Mouse (Mus musculus) Patski (cell line): Measurements from ENCODE around the gene 1700001O22Rik. TPM values are rescaled to one million over a fixed set of nuclear protein-coding genes. Genes with fewer than 3 reads are reported as not detected.

Experiments used
- ATAC-seq: fragments of 100-300 bp; one replicate; pipeline ENCODE4 v1.8.0; 2021
- CTCF ChIA-PET: fragments of 350-600 bp; sonication (Branson Sonifier 250); formaldehyde crosslinking; loops from one replicate; lab custom pipeline; 2022; ENCODE audit warnings: inconsistent platforms; lab: Charles Lee
- POLR2A ChIA-PET: fragments of 350-600 bp; sonication (Branson Sonifier 250); formaldehyde crosslinking; loops from one replicate; lab custom pipeline; 2022; ENCODE audit warnings: antibody characterized with exemption, inconsistent platforms; lab: Charles Lee
- DNase-seq: peaks from one replicate; pipeline ENCODE4 v3.0.0-alpha.2; 2011; ENCODE audit warnings: low read depth, low spot score
- H3K27me3 ChIP-seq: fragments of 371-371 bp; one replicate; pipeline ENCODE4 v1.5.1; 2021
- CTCF ChIP-seq: fragments of 100-300 bp; IDR thresholded peaks from one replicate; pipeline ENCODE4 v1.5.1; 2021
- in situ Hi-C: fragments of 300-500 bp; cut with MboI; formaldehyde crosslinking; loops from 3 replicates; pipeline ENCODE4 v1.11.1; 2018; ENCODE audit warnings: low pct_unique_long_range_greater_than_20kb, mixed read lengths
- polyA plus RNA-seq: library from polyadenylated mRNA; unstranded; gene quantifications from one replicate; pipeline ENCODE4 v1.2.3, GENCODE M21; 2021

The 1700001O22Rik gene
- polyA plus RNA-seq, 1 experiment from 2014 or later, result 9.9 TPM

DNA sequence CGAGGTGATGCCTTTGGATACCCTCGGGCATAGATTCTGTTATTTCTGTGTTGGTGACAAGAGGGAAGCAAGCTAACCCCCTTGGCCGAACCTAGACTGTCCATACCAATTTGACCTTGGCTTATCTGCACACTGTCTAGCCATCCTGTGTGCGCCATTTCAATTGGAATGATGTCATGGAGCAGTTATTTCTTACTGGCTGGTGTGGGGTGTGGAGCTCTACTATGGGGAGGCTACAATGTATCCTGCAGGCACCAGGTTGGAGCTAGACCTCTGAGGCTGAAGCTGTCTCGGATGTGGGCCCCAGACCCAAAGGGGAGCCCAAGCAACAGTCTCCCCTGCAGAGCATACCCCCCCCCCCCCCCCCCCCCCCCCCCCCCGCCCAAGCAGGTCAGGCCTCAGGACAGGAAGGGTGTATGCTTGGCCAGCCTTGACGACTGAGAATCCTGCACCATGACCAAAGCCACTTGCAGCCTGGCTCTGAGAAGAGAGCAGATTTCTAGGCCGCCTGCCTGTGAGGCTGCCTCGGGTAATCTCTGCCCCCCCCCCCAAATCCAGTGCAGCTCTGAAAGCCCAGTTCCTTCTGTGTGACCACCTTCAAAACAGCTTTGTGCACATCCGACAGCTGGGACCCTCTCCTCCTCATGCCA, 31.0 kb upstream of the 1700001O22Rik start, which contains the start of gene Prrx2:
Gene Prrx2 (plus strand): TSS at position 600 of the 650 bp plus-strand sequence.
- DNase-seq (no peak), ATAC-seq (no peak)
- ChIA-PET POLR2A (interaction anchor here (0.8 kb wide), 1 partner anchor 9 kb away, joined by 3 read pairs; no protein-coding TSS in a partner anchor), CTCF (no interaction called here)
- in situ Hi-C loops, result no loop called here
- no peak for TF ChIP-seq CTCF
- H3K27me3 ChIP-seq, result no peaks in the 10 kb centered on the region

DNA sequence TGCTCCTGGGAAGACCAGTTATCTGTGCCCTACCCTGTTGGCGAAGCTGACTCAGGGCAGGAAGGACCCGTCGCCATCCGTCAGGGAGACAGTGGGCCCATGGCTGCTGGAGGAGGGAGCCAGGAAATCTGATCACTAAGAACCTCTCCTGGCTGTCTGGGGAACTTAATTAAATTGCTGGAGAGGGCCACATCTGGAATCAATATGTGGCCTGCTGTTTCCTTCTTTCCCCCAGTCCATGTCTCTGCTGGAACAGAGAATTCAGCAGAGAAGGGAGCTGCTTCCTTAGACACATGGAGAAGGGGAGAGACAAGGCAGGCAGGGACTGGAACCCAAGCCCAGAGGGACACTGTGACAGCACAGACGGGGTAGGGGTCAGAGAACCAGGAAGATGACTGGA, 30.2 kb upstream of the 1700001O22Rik start:
- no peaks in the 10 kb centered on the region for H3K27me3 ChIP-seq
- POLR2A ChIA-PET, result no interaction called here
- ATAC-seq (no peak), DNase-seq (no peak)
- no peak for TF ChIP-seq CTCF
- CTCF ChIA-PET, result no interaction called here
- in situ Hi-C loops, result no loop called here

DNA sequence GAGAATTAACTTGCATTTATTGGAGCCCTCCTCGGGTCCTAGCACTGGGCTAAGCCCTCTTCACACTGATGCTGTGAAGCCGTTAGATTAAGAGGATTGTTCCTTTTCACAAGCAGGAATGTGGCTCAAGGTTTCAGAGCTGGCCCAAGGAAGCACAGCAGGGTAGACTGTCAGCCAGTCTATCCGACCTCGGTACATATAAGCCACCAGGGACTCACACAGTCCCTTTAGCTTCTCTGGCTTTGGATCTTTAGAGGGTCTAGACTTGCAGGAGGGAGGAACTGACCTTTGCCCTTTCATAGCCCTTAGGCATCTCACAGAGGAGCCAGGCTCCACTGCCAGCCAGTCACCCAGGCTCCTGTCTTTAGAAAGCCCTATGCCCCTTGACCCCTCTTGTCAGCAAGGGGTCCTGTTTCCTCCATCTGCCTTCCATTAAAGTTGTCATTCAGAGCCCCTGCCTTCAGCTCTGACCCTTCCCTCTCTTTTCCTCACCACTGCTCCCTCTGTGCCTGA, 26.9 kb upstream of the 1700001O22Rik start, which contains the start of gene Asb6:
Gene Asb6 (minus strand): TSS at position 51 of the 513 bp plus-strand sequence.
- in situ Hi-C loops, result no loop called here
- no peak for DNase-seq

DNA sequence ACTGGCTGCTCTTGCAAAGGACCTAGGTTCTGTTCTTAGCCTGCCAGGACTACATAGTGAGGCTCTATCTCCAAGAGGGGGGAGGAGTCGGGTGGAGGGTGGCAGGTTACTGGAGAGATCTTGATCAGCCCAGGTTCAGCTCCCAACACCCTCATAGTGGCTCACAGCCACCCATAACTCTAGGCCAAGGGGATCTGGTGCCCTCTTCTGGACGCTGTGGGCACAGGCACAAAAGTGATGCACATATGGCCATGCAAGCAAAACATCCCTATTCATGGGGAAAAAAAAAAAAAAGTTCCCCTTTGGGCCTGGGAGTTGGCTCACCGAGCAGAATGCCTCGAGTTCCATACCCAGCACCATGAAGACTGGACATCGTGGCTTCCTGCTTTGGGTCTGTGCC, 25.9 kb upstream of the 1700001O22Rik start:
- CTCF ChIA-PET, result interaction anchor here (2.8 kb wide), 1 partner anchor 11 kb away, joined by 10 read pairs; no protein-coding TSS in a partner anchor
- no peak for TF ChIP-seq CTCF
- H3K27me3 ChIP-seq, result no peaks in the 10 kb centered on the region
- in situ Hi-C loops, result loop anchor here (5.0 kb wide), 2 partner anchors 58 to 103 kb away; no protein-coding TSS in a partner anchor
- ATAC-seq (no peak), DNase-seq (no peak)
- POLR2A ChIA-PET, result interaction anchor here (0.7 to 1.6 kb wide), 2 partner anchors 42 to 105 kb away, joined by 3 to 5 read pairs; no protein-coding TSS in a partner anchor

More for the DNA sequence above, 26.9 kb upstream of the 1700001O22Rik start, which contains the start of gene Asb6:
- CTCF ChIA-PET, result no interaction called here
- no peak for ATAC-seq
- no peak for TF ChIP-seq CTCF
- no peaks in the 10 kb centered on the region for H3K27me3 ChIP-seq
- POLR2A ChIA-PET, result no interaction called here

DNA sequence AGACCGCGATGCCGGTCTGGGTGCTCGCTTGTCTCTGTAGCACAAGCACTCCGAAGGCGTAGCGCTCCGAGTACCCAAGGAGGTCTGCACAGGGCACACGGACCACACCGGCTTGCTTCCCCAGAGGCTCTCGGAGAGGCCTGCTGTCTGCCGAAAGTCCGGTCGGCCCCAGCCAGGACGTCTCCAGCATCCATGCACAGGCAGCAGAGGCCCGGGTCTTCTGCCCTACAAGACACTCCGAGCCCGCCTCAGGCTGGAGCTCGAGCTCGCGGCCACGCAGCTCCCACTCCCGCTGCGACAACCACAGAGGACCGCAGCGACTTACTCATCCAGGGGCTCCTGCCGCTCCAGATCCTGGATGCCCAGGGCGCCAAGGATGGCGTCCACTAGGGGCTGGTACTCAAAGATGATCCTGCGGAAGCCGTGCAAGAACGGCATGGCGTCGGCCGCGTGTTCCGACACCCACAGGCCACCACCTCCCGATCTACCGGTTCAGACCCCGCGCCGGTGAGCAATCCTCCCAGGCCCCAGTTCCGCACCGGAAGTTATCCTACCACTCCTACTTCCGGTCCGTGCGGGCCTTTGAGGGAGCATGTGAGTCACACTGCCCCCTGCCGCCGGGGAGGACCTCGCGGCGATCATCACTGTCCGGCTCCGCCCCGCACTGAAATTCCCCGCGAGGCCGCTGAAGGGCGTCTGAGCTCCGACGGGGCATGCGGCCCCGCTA, 24.5 kb upstream of the 1700001O22Rik start:
- DNase-seq (no peak), ATAC-seq (peak; percentile 68)
- H3K27me3 ChIP-seq, result no peaks in the 10 kb centered on the region
- ChIA-PET CTCF (interaction anchor here (1.0 to 2.8 kb wide), 6 partner anchors 12 to 392 kb away, joined by 3 to 10 read pairs (median 3); partner anchors contain the start of gene Ptges), POLR2A (interaction anchor here (0.7 to 1.6 kb wide), 2 partner anchors 36 to 43 kb away, joined by 3 read pairs; no protein-coding TSS in a partner anchor)
- in situ Hi-C loops, result loop anchor here (5.0 kb wide), 2 partner anchors 59 to 104 kb away; no protein-coding TSS in a partner anchor
- TF ChIP-seq CTCF, result no peak

DNA sequence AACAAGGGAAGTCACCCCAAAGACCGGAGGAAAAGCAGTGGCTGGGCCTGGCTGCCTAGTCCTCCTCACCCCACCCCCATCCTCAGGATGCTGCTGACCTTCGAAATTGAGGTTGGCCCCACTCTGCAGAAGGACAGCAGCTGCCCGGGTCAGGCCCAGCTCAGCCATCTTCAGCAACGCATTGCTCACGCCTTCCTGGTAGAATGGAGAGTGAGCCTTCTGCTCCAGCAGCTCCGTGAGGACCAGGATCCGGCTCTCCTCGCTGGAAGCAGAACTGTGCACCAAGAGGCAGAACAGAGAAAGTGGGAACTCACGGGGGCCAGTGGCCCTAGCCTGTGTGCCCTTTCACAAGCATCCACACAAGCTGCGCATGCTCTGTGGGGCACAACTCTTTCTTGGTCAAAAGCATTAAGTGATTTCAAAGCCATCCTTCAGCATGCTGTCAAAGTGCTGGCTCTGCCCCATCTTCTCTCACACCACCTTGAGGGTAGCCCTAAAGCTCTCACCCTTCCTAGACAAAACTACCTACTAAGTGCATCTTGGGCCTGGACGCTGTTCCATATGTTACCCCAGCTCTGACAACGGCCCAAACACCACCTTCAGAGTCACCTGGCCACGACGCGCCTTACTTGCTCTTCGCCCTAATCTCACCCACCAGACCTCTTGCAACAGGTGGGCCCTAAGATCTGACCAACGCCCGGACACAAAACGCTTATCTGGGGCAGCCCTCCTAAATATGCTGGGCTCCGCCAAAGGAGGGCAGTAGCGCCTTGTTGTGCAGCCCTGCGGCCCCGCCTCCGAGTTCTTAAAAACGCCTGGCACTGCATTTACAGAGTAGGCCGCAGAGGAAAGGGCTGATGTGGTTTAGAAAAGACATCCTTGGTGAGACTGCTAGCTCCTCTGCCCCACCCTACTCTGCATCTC, 23.6 kb upstream of the 1700001O22Rik start:
- ChIA-PET POLR2A (interaction anchor here (0.7 to 1.2 kb wide), 3 partner anchors 31 to 411 kb away, joined by 3 to 4 read pairs (median 4); partner anchors contain the start of genes Crat and Ptpa), CTCF (interaction anchor here (0.6 to 2.8 kb wide), 7 partner anchors 13 to 391 kb away, joined by 3 to 10 read pairs (median 3); partner anchors contain the start of gene Ptges)
- no peak for TF ChIP-seq CTCF
- ATAC-seq (no peak), DNase-seq (no peak)
- in situ Hi-C loops, result loop anchor here (5.0 kb wide), 2 partner anchors 60 to 105 kb away; no protein-coding TSS in a partner anchor
- no peaks in the 10 kb centered on the region for H3K27me3 ChIP-seq

DNA sequence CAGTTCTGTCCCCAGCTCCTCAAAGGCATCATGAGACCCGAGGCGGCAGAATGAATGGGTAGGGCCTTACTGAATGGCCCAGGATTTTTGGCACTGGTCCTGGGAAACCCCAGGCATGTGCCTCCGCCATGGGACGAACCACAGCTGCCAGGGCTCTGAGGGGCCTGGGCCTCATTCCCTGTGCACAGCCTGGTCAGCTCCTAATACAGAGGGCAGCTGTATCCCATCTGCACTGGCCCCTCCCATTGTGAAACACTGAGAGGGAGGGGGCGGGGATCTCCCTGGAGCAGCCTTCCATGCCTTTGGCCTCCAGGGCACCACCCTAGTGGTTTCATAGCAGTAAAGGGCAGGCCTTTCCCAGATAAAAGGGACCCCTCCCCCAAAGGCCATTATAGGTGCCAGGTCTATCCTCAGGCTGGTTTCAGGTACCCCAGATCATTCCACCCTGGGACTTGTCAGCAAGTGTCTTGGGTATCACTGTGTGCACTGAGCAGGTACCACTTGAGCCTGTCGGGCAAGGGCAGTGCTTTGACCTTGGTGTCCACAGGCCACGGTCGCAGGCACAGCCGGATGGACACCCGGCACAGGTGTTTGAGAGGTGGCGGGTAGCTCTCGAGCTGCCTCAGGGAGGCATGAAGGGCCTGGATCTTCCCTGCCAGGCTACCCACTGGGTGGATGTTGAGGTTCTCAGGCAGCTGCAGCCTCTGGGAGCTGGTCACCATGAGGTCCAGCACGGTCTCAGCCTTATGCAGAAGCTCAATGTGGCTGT, 20.1 kb upstream of the 1700001O22Rik start:
- no peaks in the 10 kb centered on the region for H3K27me3 ChIP-seq
- no peak for ATAC-seq
- TF ChIP-seq CTCF, result no peak
- DNase-seq, result no peak
- ChIA-PET CTCF (interaction anchor here (1.2 to 2.6 kb wide), 2 partner anchors 29 to 105 kb away, joined by 4 to 8 read pairs; no protein-coding TSS in a partner anchor), POLR2A (interaction anchor here (1.4 kb wide), 1 partner anchor 110 kb away, joined by 3 read pairs; no protein-coding TSS in a partner anchor)
- in situ Hi-C loops, result no loop called here

DNA sequence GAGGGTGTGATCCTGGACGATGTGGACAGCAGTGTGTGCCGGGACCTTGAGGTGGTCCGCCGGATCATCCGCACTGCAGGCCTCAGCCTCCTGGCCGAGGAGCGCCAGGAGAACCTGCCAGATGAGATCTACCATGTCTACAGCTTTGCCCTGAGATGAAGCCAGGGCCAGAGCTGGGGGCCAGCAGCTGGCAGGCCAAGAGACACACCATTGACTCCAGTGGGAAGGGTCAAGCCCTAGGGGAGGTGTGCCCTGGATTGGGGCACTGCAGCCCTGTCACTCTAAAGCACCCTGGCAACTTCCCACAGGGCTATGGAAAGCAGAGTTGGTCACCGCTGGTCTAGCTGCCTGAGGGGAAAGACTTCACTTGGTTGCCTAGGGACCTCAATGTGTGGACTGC, 19.0 kb upstream of the 1700001O22Rik start:
- POLR2A ChIA-PET, result interaction anchor here (0.6 kb wide), 1 partner anchor 356 kb away, joined by 3 read pairs; no protein-coding TSS in a partner anchor
- in situ Hi-C loops, result no loop called here
- CTCF ChIA-PET, result interaction anchor here (0.9 to 2.6 kb wide), 3 partner anchors 13 to 106 kb away, joined by 3 to 8 read pairs (median 4); no protein-coding TSS in a partner anchor

More for the DNA sequence above, 19.0 kb upstream of the 1700001O22Rik start:
- no peak for ATAC-seq
- H3K27me3 ChIP-seq, result no peaks in the 10 kb centered on the region
- no peak for DNase-seq
- TF ChIP-seq CTCF, result no peak
